Mouse (Mus musculus) layer of hippocampus, adult 8-10 months (tissue): ENCODE results near the gene Rcl1. TPM values are rescaled to one million over a fixed set of nuclear protein-coding genes. Genes with fewer than 3 reads are reported as not detected.

Experiments
- DNase-seq, 2 experiments: peaks; one replicate each; pipeline ENCODE4 v3.0.0; 2022; ENCODE audit warnings: low spot score in 2 of 2
- total RNA-seq, 4 experiments: library from RNA; stranded (reverse); gene quantifications; 2 replicates each; pipeline ENCODE4 v1.2.4; 2022

The Rcl1 gene
- total RNA-seq, result 10 to 100 TPM; 20.0 to 22.3 (median 20.7) TPM

- peak; percentile 93 to 95 for DNase-seq
Measured at GRCm38 (mm10) chr19:29100874-29101542, at the start of gene Rcl1. Gene Rcl1 (plus strand): TSS chr19:29101375.

- no peak for DNase-seq
Measured at GRCm38 (mm10) chr19:29052786-29053185, 48.4 kb upstream of the Rcl1 start.

GRCm38 (mm10) chr19:29054594-29054993 is 46.6 kb upstream of the Rcl1 start:
- no peak for DNase-seq

- DNase-seq, result no peak
Measured at GRCm38 (mm10) chr19:29055469-29055868, 45.7 kb upstream of the Rcl1 start.

- DNase-seq, result no peak
Measured at GRCm38 (mm10) chr19:29058741-29059140, 42.4 kb upstream of the Rcl1 start.

GRCm38 (mm10) chr19:29059688-29060087 is 41.5 kb upstream of the Rcl1 start:
- DNase-seq, result no peak

GRCm38 (mm10) chr19:29060299-29060698 is 40.9 kb upstream of the Rcl1 start:
- DNase-seq, result no peak

- no peak for DNase-seq
Measured at GRCm38 (mm10) chr19:29063009-29063408, 38.2 kb upstream of the Rcl1 start.

GRCm38 (mm10) chr19:29063577-29064363 is 37.4 kb upstream of the Rcl1 start:
- DNase-seq, result peak; percentile 85 to 94

GRCm38 (mm10) chr19:29064451-29065102 is 36.6 kb upstream of the Rcl1 start:
- DNase-seq, result no peak

GRCm38 (mm10) chr19:29066981-29067471 is 34.1 kb upstream of the Rcl1 start:
- peak; percentile 55 to 63 for DNase-seq

- no peak for DNase-seq
Measured at GRCm38 (mm10) chr19:29069195-29069594, 32.0 kb upstream of the Rcl1 start.

GRCm38 (mm10) chr19:29074802-29075201 is 26.4 kb upstream of the Rcl1 start:
- no peak for DNase-seq

GRCm38 (mm10) chr19:29088628-29089027 is 12.5 kb upstream of the Rcl1 start:
- no peak for DNase-seq

- DNase-seq, result no peak
Measured at GRCm38 (mm10) chr19:29092194-29092593, 9.0 kb upstream of the Rcl1 start.

- no peak for DNase-seq
Measured at GRCm38 (mm10) chr19:29099106-29099505, 2.1 kb upstream of the Rcl1 start.

- DNase-seq, result no peak
Measured at GRCm38 (mm10) chr19:29099596-29099995, 1.6 kb upstream of the Rcl1 start.

- DNase-seq, result no peak
Measured at GRCm38 (mm10) chr19:29100261-29100660, 914 bp upstream of the Rcl1 start.

- DNase-seq, result peak; percentile 36 to 42
Measured at GRCm38 (mm10) chr19:29101591-29101990, 416 bp downstream of the Rcl1 start.

- DNase-seq, result no peak
Measured at GRCm38 (mm10) chr19:29102098-29102497, 923 bp downstream of the Rcl1 start.

- DNase-seq, result no peak
Measured at GRCm38 (mm10) chr19:29105816-29106215, 4.6 kb downstream of the Rcl1 start.

GRCm38 (mm10) chr19:29106261-29106660 is 5.1 kb downstream of the Rcl1 start:
- no peak for DNase-seq
